Mouse (Mus musculus) midbrain, embryonic 16.5 days (tissue): Measurements from ENCODE around the gene Ptprd. TPM values are rescaled to one million over a fixed set of nuclear protein-coding genes. Genes with fewer than 3 reads are reported as not detected.

Experiments used
- ATAC-seq: fragments of 200-750 bp; cut with Nextera tagmentation; 2 replicates; pipeline ENCODE4 v1.8.0; 2017; ENCODE audit warnings: moderate TSS enrichment
- H3K27ac ChIP-seq: fragments of 300-500 bp; sonication (generic); 2 replicates; pipeline ENCODE4 v1.5.1; 2014; ENCODE audit warnings: mild to moderate bottlenecking, low read length, mixed read lengths
- H3K27me3 ChIP-seq: fragments of 300-500 bp; sonication (generic); 2 replicates; pipeline ENCODE4 v1.6.1; 2014; ENCODE audit warnings: low read depth, low read length, mixed read lengths; ENCODE audit not compliant: control insufficient read depth, insufficient read depth
- H3K36me3 ChIP-seq: fragments of 300-500 bp; sonication (generic); 2 replicates; pipeline ENCODE4 v1.6.1; 2014; ENCODE audit warnings: mild to moderate bottlenecking, low read length, moderate library complexity, mixed read lengths; ENCODE audit not compliant: control insufficient read depth, insufficient read depth
- H3K4me1 ChIP-seq: fragments of 300-500 bp; sonication (generic); 2 replicates; pipeline ENCODE4 v1.6.1; 2014; ENCODE audit warnings: mild to moderate bottlenecking, low read length, mixed read lengths; ENCODE audit not compliant: control insufficient read depth, insufficient read depth
- H3K4me2 ChIP-seq: fragments of 300-500 bp; sonication (generic); 2 replicates; pipeline ENCODE4 v1.6.1; 2014; ENCODE audit warnings: mild to moderate bottlenecking, low read length, mixed read lengths
- H3K4me3 ChIP-seq: fragments of 300-500 bp; sonication (generic); 2 replicates; pipeline ENCODE4 v1.5.1; 2014; ENCODE audit warnings: low read depth, mild to moderate bottlenecking, low read length, moderate library complexity, mixed read lengths
- H3K9ac ChIP-seq: fragments of 300-500 bp; sonication (generic); 2 replicates; pipeline ENCODE4 v1.6.1; 2014; ENCODE audit warnings: low read depth, low read length, mixed read lengths
- H3K9me3 ChIP-seq: fragments of 300-500 bp; sonication (generic); replicated peaks from 2 replicates; pipeline ENCODE4 v1.6.1; 2014; ENCODE audit warnings: mild to moderate bottlenecking, low read length, mixed read lengths; ENCODE audit not compliant: control insufficient read depth, poor library complexity, severe bottlenecking
- WGBS: fragments of 180-500 bp; shearing (Covaris S2); extraction: QIAGEN DNeasy Blood & Tissue Kit; methylation state at CpG from one replicate; pipeline ENCODE4 v1.1.7; 2014; 5-methylcytosine and 5-hydroxymethylcytosine counted together
- polyA plus RNA-seq: library from polyadenylated mRNA; unstranded; fragments of >200 nt; fragmentation: Nextera tagmentation; extraction: Ambion mirVana; gene quantifications from 2 replicates; pipeline ENCODE4 v1.2.1, GENCODE M21; 2015

The Ptprd gene
- polyA plus RNA-seq, 1 experiment from 2014 or later, result 90.7 TPM

DNA sequence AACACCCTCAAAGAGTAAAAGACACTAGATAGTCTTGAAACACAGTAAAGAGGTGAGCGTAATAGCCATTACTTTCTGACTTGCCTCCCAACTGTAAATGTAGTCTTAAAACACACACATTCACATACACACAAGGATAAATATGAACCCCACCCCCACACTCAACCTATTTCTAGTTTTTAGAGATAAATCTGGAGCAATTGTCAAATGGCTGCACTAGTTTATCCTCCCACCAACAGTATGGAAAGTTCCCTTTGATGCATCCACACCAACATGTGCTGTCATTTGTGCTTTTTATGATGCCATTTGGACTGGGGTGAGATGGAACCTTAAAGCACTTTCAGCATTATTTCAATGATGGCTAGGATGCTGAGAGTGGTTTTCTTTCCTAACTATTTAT, 2019.7 kb downstream of the Ptprd start:
- Histone ChIP-seq H3K4me2 (no peak overlapping the region), H3K9ac (no peak overlapping the region), H3K4me1 (no peaks in the 10 kb centered on the region), H3K27me3 (no peaks in the 10 kb centered on the region), H3K9me3 (no peaks in the 10 kb centered on the region), H3K36me3 (no peaks in the 10 kb centered on the region), H3K27ac (no peak overlapping the region), H3K4me3 (no peak overlapping the region)
- no peak for ATAC-seq
- WGBS, result 100% methylated on average over 1 of the region's 1 CpGs

DNA sequence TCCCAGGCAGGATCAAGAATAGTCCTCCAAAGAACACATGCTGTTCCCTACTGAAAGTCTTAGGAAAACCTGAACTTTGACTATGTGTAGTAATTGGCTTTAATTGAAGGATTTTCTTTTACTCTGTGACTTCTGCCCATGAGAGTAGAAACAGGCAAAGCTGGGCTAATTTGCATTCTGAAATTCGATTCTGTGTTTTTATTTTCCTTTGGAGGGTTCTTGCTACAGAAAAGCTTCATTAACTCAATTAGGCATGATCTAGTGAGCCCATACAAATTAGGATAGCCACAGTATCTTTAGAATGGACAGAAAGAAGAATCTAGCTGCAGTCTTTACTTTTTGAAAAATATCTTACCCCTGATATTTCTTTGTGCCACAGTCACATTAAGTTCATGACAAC, 2021.0 kb downstream of the Ptprd start:
- 28% methylated on average over 1 of the region's 1 CpGs for WGBS
- ATAC-seq, result no peak
- no peak overlapping the region for H3K9ac ChIP-seq
- H3K4me2 ChIP-seq, result no peak overlapping the region
- no peaks in the 10 kb centered on the region for H3K27me3 ChIP-seq
- H3K36me3 ChIP-seq, result no peaks in the 10 kb centered on the region
- H3K4me1 ChIP-seq, result no peaks in the 10 kb centered on the region
- no peaks in the 10 kb centered on the region for H3K9me3 ChIP-seq
- H3K4me3 ChIP-seq, result no peak overlapping the region
- no peak overlapping the region for H3K27ac ChIP-seq

DNA sequence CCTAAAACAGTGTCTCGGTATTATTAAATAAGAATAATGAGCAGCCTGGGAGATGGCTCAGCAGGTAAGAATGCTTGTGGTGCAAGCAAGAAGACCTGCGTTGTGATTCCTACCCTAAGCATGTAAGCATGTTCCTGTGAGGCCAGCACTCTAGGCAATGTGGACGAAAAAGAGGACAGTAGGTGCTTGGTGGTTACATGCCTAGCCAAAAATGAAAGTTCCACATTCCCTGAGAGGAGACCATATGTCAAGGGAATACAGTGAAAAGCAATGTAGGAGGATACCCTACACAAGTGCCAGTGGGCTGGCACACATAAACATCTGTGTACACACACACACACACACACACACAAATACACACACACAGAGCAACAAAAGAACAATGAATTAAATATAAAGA, 2028.7 kb downstream of the Ptprd start:
- ATAC-seq, result no peak
- H3K4me1 ChIP-seq, result peaks cover 14% of the 10 kb centered on the region
- no peaks in the 10 kb centered on the region for H3K27me3 ChIP-seq
- no peak overlapping the region for H3K27ac ChIP-seq
- 86% methylated on average over 3 of the region's 3 CpGs for WGBS
- no peak overlapping the region for H3K4me2 ChIP-seq
- no peak overlapping the region for H3K9ac ChIP-seq
- H3K9me3 ChIP-seq, result no peaks in the 10 kb centered on the region
- H3K4me3 ChIP-seq, result no peak overlapping the region
- no peaks in the 10 kb centered on the region for H3K36me3 ChIP-seq

DNA sequence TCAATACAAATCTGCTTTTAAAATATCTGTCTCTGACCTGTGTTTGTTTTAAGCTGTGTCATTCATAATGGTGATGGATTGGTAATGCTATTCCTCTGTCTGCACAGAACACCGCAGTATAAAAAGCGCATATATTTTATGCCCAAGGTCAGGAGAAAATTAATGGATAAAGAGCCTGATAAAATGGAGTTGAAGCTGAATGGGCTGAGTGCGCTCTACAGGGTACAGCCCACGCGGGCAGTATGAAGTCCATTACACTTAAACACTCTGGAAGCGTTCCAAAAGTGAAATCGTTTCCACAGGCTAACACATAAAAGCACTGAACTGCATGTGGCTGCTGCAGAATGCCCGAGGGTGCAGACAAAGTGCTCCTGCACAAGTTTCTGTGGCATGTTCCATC, 2032.3 kb downstream of the Ptprd start:
- no peaks in the 10 kb centered on the region for H3K36me3 ChIP-seq
- no peaks in the 10 kb centered on the region for H3K27me3 ChIP-seq
- H3K27ac ChIP-seq, result no peak overlapping the region
- WGBS, result 32% methylated on average over 8 of the region's 8 CpGs
- no peak overlapping the region for H3K9ac ChIP-seq
- H3K4me2 ChIP-seq, result no peak overlapping the region
- H3K4me3 ChIP-seq, result no peak overlapping the region
- ATAC-seq, result peak; percentile 60; the same call in 1 of the 2 replicates
- H3K9me3 ChIP-seq, result no peaks in the 10 kb centered on the region
- H3K4me1 ChIP-seq, result peaks cover 14% of the 10 kb centered on the region

DNA sequence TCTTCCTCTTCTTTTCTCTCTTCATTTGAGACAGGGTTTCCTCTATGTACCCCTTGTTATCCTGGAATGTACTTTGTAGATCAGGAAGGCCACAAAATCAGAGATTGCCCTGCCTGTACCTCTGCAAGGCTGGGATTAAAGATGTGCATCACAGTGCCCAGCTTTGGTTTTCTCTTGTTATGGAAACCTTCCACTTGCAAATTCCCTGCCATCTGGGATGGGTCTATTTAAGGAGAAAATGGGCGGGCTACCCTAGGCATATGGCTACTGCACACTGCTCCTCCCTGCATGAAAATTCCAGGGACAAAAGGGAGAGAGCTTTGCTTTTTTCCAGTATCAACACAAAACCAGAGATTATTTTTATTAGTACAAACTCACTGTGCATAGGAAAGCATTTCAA, 2036.7 kb downstream of the Ptprd start:
- no peak overlapping the region for H3K27ac ChIP-seq
- H3K9me3 ChIP-seq, result no peaks in the 10 kb centered on the region
- 67% methylated on average over 1 of the region's 1 CpGs for WGBS
- H3K4me3 ChIP-seq, result no peak overlapping the region
- H3K27me3 ChIP-seq, result no peaks in the 10 kb centered on the region
- no peaks in the 10 kb centered on the region for H3K36me3 ChIP-seq
- ATAC-seq, result no peak
- H3K4me1 ChIP-seq, result peaks cover 9% of the 10 kb centered on the region
- no peak overlapping the region for H3K9ac ChIP-seq
- no peak overlapping the region for H3K4me2 ChIP-seq

DNA sequence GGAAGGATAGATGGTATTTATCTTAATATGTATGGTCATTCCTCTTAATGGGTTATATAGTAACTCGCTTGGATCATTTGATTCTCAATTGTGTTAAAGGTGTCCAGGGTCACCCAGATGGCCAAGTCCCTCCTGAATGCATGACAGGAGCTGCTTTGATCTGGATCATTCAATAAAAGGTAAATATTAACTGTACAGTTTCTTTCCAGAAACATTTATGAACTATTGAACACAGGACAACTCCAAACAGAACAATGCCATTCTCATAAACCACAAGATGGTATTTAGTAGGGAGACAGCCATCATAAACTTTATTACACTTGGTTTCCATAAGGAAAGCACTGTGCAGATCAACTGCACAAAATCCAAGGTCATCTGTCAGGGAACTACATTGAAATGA, 2056.0 kb downstream of the Ptprd start:
- no peak overlapping the region for H3K4me3 ChIP-seq
- H3K4me1 ChIP-seq, result peaks cover 3% of the 10 kb centered on the region; the same call in 1 of the 2 replicates
- H3K4me2 ChIP-seq, result no peak overlapping the region
- H3K9me3 ChIP-seq, result no peaks in the 10 kb centered on the region
- no peaks in the 10 kb centered on the region for H3K27me3 ChIP-seq
- H3K9ac ChIP-seq, result no peak overlapping the region
- H3K36me3 ChIP-seq, result no peaks in the 10 kb centered on the region
- no peak overlapping the region for H3K27ac ChIP-seq
- no peak for ATAC-seq
- 86% methylated on average over 1 of the region's 1 CpGs for WGBS

DNA sequence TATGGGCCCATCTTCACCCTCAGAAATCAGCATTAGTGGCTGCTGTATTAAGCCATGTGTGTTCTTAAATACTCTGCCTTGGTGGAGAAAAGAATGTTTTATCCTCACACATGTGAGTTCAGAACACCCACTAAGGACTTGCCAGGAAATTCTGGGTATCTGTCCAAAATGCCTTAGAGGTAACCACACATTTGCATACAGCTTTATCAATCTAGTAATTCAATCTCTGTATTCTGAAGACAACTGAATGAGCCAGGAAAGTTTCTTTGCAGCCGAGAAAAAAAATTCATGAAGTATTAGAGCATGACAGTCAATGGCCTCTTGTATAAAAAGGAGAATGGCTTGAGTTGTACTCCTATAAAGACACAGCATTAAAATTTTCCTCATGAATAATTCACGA, 2057.6 kb downstream of the Ptprd start:
- no peak for ATAC-seq
- Histone ChIP-seq H3K4me1 (peaks cover 3% of the 10 kb centered on the region; the same call in 1 of the 2 replicates), H3K4me2 (no peak overlapping the region), H3K27me3 (no peaks in the 10 kb centered on the region), H3K36me3 (no peaks in the 10 kb centered on the region), H3K27ac (no peak overlapping the region), H3K9ac (no peak overlapping the region), H3K4me3 (no peak overlapping the region), H3K9me3 (no peaks in the 10 kb centered on the region)
- WGBS, result 27% methylated on average over 2 of the region's 2 CpGs

DNA sequence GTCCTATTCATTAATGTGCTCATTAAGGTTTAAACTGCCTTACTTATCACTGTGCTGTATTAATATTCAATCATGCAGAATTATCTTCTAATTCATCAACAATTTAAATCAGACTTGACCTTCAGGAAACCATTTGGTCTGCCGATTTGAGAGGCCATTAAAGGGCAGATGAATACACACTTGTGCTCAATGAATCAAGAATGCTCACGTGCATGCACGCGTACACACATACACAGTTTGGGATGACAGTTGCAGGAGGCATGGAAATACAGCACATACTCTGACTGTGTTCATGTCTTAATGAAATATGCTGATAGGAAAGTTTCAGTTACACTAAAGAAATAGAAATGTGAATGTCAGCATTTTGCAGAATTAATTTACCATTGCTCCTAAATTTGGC, 2066.8 kb downstream of the Ptprd start:
- ATAC-seq, result no peak
- Histone ChIP-seq H3K36me3 (no peaks in the 10 kb centered on the region), H3K9me3 (no peaks in the 10 kb centered on the region), H3K4me3 (no peak overlapping the region), H3K27ac (no peak overlapping the region), H3K27me3 (no peaks in the 10 kb centered on the region), H3K4me2 (no peak overlapping the region), H3K9ac (no peak overlapping the region), H3K4me1 (peaks cover 7% of the 10 kb centered on the region; the same call in 1 of the 2 replicates)
- WGBS, result 58% methylated on average over 4 of the region's 4 CpGs

DNA sequence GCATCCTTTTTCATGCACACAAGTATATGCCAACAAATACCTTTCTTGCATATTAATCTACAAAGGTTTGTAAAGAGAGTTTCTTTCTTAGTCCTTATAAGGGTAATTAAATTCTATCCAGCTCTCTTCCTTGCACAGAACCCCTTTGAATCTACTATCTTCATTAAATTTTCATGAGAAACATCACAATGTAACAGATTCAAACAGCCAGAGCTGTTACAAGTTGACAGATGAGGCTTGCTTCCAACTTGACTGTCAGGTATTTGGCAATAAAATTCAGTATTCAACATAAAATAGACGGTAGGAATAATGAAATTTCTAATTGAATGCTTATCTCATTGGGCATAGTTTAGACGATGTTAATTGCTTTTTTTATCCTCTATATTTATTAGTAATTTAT, 2067.4 kb downstream of the Ptprd start:
- Histone ChIP-seq H3K9ac (no peak overlapping the region), H3K27me3 (no peaks in the 10 kb centered on the region), H3K27ac (no peak overlapping the region), H3K4me3 (no peak overlapping the region), H3K4me2 (no peak overlapping the region), H3K9me3 (no peaks in the 10 kb centered on the region), H3K36me3 (no peaks in the 10 kb centered on the region), H3K4me1 (peaks cover 7% of the 10 kb centered on the region; the same call in 1 of the 2 replicates)
- WGBS, result 30% methylated on average over 2 of the region's 2 CpGs
- ATAC-seq, result peak; percentile 65

DNA sequence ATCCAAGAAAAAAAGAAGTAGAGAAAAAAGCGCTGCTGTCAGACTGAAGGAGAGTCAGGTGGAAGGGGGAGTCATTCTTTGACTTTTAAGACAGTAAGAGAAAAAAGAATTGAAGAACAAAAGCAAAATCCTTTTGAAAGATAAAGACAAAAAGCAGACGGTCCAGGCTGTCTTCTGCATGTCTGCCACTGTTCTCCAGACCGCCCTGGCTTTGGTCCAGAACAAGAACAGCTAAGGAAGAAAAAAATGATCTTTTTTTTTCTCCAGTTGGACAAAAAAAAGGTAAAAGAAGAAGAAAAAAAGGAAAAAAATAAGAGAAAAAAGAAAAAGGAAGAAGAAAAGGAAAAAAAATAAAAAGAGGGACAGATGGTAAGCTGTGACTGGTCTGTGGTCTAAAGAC, 2073.9 kb downstream of the Ptprd start:
- H3K9ac ChIP-seq, result no peak overlapping the region
- H3K36me3 ChIP-seq, result no peaks in the 10 kb centered on the region
- H3K27me3 ChIP-seq, result no peaks in the 10 kb centered on the region
- no peak overlapping the region for H3K27ac ChIP-seq
- no peak for ATAC-seq
- no peak overlapping the region for H3K4me3 ChIP-seq
- H3K4me1 ChIP-seq, result no peaks in the 10 kb centered on the region
- H3K4me2 ChIP-seq, result no peak overlapping the region
- WGBS, result 36% methylated on average over 3 of the region's 3 CpGs
- no peaks in the 10 kb centered on the region for H3K9me3 ChIP-seq
